Mouse (Mus musculus): ENCODE measurements around the gene Smarcd1.

DNA sequence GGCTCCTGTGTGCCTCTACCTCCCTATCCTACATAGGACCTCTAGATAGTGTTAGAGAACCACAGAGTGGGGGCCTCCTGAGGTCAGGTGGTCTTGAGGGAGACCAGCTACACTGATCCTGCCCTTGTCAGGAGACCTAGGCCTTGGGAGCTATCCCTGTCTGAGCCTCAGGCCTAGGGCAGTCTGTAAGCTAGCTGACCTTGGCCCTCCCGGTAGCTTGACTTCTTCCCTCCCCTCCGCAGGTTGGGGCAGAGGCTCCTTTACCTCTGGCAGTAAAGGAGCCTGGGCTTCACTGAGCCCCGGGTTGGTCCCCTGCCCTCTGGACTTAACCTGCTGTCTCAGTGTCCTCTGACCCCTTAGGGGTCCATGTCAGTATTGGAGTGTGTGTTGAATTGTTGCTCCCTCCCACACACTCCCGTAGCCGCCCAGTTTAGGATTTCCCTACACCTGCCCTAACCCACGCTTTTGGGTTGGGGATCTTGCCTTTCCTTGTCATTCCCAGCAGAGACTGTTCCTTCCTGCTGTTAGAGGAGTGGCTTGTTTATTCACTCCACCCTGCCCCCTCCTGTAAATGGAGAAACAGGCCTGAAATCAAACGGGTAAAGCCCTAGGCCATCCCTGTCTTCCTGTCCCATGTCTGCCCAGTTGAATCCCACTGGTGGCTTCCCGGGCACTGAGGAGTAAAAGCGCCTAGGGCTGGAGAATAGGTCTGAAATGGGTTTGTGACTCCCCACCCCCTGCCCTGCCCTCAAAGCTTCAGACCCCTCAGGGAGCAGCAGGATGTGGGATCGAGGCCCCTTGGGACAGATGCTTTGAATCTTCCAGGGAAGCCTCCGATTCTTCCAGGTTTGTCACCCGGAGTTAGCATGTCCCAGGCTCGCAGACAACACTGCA is 11.0 kb downstream of the Smarcd1 start:
- TF ChIP-seq CTCF (IDR thresholded peaks at IDR 0.05; ENCODE audit: insufficient read depth, low read depth, low read length) (no peak), POLR2A (IDR thresholded peaks at IDR 0.05; ENCODE audit: insufficient read depth, low read depth, low read length) (no peak)

All from olfactory bulb, adult 2 months (tissue).